Mouse (Mus musculus): Measurements from ENCODE around the gene Ganc. TPM values are rescaled to one million over a fixed set of nuclear protein-coding genes. Genes with fewer than 3 reads are reported as not detected.
A peak's percentile ranks its signal among the peaks of the same experiment; 100 is the strongest.

Gene Ganc
- total RNA-seq, 4 experiments from 2014 or later: 12.1 to 19.1 (median 15.2) TPM

DNA sequence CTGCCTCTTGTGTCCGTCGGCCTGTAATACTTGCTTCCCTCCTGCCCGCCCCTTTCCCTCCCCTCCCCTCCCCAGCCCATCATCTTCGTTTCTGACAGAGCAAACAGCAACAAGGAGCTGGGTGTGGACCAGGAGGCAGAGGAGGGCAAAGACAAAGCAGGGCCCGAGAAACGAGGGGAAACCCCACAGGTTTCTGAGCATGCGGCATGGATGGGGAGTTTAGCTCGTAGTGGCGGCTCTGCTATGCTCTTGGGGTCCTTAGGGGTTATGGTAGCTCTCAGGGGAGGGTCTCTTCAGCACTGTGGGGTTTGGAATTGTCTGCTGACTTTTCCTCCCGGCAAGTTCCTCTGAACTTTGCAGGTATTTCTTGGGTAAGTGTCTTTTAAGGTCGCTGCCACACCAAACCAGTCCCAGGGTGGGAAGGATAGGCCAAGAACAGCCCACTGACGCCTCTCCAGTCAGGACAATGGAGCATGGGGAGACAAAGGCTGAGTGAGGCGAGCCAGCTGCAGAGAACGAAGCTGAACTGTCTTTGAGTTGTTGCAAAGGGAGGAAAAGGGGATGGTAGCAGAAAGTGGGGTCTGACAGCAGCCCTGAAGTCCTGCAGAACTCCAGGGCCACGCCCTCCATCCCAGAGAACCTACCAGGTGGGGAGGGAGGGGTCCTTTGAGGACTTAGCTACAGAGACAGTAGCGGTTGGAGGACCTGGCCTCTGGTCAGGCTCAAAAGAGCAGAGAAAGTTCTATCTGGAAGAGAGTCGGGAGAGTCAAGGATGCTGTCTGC lies 97.6 kb downstream of the Ganc start:
- DNase-seq (ENCODE audit: low spot score in 2 of 2): no peak

GRCm38 (mm10) chr2:120501931-120502604 lies 98.4 kb downstream of the Ganc start:
- no peak for DNase-seq (ENCODE audit: low spot score in 2 of 2)

DNA sequence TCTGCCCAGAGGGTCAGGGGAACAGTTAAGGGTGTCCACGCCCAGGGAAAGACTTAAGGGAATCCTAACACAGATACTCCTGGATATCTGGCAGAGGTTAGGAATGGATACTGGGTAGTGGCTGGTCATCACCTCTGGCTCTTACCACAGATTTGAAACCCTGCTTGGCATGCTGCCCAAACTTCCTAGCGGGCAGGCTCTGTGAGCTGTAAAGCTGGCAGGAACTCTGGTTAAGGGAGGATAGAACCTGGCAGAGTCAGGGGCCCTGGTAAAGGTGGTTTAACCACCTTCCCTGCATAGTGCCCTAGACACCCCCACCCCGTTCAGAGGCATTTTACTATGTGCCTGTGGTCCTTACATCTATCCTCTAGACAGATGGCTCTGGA lies 98.9 kb downstream of the Ganc start:
- DNase-seq (ENCODE audit: low spot score in 2 of 2): peak in 1 of 2 experiments; percentile 14

- no peak for DNase-seq (ENCODE audit: low spot score in 2 of 2)
These were observed 99.4 kb downstream of the Ganc start for GRCm38 (mm10) chr2:120503094-120503493.

- DNase-seq (ENCODE audit: low spot score in 2 of 2): no peak
These were observed 100.3 kb downstream of the Ganc start for GRCm38 (mm10) chr2:120503992-120504391.

Other genes with a start within 250 kb of the Ganc start
- 10 to 100 TPM in 2 of 4 experiments, 1 to 10 TPM in 2; 7.9 to 19.0 (median 12.0) TPM for gene Ehd4, start 249.3 kb upstream of the Ganc start, total RNA-seq (2022)
- 10 to 100 TPM; 12.0 to 16.9 (median 13.3) TPM for gene Pla2g4e, start 158.6 kb upstream of the Ganc start, total RNA-seq (2022)
- gene Pla2g4d, start 114.7 kb upstream of the Ganc start, total RNA-seq (2022): not detected
- gene Pla2g4f, start 89.7 kb upstream of the Ganc start, total RNA-seq (2022): not detected
- gene Vps39, start 50.8 kb upstream of the Ganc start, total RNA-seq (2022): 10 to 100 TPM; 63.9 to 80.8 (median 71.4) TPM
- gene Tmem87a, start 217 bp downstream of the Ganc start, total RNA-seq (2022): 10 to 100 TPM; 37.5 to 46.4 (median 40.1) TPM
- gene Capn3, start 52.1 kb downstream of the Ganc start, total RNA-seq (2022): 10 to 100 TPM; 13.1 to 22.5 (median 17.3) TPM
- 100 to 1,000 TPM; 144 to 174 (median 166) TPM for gene Zfp106, start 159.9 kb downstream of the Ganc start, total RNA-seq (2022)
- 10 to 100 TPM; 22.2 to 31.8 (median 26.0) TPM for gene Snap23, start 163.8 kb downstream of the Ganc start, total RNA-seq (2022)
- gene Haus2, start 205.5 kb downstream of the Ganc start, total RNA-seq (2022): 10 to 100 TPM; 14.3 to 16.0 (median 15.3) TPM
- gene Lrrc57, start 205.6 kb downstream of the Ganc start, total RNA-seq (2022): 10 to 100 TPM; 25.7 to 36.2 (median 33.4) TPM
- 10 to 100 TPM; 10.1 to 13.8 (median 12.9) TPM for gene Stard9, start 225.2 kb downstream of the Ganc start, total RNA-seq (2022)

Measured in layer of hippocampus, adult 8-10 months (tissue).